Mouse (Mus musculus): ENCODE measurements around the gene Sntb2.

GRCm38 (mm10) chr8:107007795-107008194 is 72.2 kb downstream of the Sntb2 start:
- TF ChIP-seq ZNF384 (IDR thresholded peaks at IDR 0.05; ENCODE audit: low read depth, low read length) (no peak), EP300 (IDR thresholded peaks at IDR 0.05; ENCODE audit: low read depth in 1 of 2, low read length in 2 of 2) (no peak)
